Comparison of ENCODE assay signal across 25 mouse cellular contexts in the genomic region with DNA sequence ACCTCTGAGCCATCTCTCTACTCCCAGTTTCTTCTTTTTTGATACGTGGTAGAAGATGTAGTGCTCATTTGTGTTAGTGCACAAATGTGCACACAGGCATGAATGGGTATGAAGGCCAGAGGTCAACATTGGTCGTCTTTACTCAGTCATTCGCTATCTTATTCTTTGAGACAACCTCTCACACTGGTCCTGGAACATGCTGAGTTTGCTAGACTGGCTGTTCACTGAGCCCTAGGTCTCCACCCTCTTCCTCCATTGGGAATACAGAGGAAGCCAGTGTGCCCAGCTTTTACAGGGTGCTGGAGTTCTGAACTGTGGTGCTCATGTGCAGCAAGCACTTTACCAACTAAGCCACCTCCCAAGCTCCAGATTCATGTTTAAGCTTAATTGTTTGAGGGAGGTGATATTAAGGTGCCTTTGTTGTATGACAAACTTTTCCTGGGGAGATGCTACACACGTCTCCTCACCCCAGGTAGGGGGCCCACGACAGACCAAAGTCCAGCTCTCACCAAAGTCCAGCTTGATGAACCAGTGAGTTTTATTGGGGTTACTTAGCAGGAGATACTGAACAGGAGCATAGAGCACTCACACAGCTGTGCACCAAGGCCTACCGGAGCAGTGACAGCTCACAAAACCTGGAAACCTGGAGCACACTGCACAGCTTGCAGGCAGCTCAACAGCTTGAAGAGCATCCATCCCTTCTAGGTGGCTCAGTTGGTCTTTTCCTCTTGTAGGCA. TPM values are rescaled to one million over a fixed set of nuclear protein-coding genes. Genes with fewer than 3 reads are reported as not detected.
DNase-seq lines count a peak whose midpoint lies in the region; ATAC-seq and TF ChIP-seq lines count a peak whose summit lies in the region.
"Had no signal": no experiment of that assay in that cellular context is flagged by ENCODE, and none has a peak within 500 bp of the region (broad histone marks: within the 10 kb centered on the region; RNA-seq: fewer than 3 reads in every experiment).

No protein-coding gene starts in this region.

- DNase-seq in heart, adult 11 months = peak; percentile 90
- DNase-seq in heart, adult 18-20 months = no peak
- DNase-seq in kidney, adult 2 months = peak; percentile 55
- no peak for DNase-seq in layer of hippocampus, postnatal 14 days (ENCODE audit: low spot score in 2 of 2)
- DNase-seq: adrenal gland, postnatal 10 days; adrenal gland, postnatal 36 days; cerebellum, adult 18-20 months; cerebellum, adult 9-10 months; cerebellum, postnatal 14 days; gastrocnemius, postnatal 10 days; gastrocnemius, postnatal 36 days; heart, postnatal 10 days; heart, postnatal 36 days had no signal

- WGBS in kidney, adult 2 months = 64% methylated on average over 6 of the region's 6 CpGs
- WGBS in kidney, embryonic 15.5 days = 86% methylated on average over 6 of the region's 6 CpGs
- WGBS in intestine, embryonic 15.5 days = 55% methylated on average over 6 of the region's 6 CpGs
- 33% methylated on average over 6 of the region's 6 CpGs for WGBS in small intestine, adult 2 months
- 58% methylated on average over 6 of the region's 6 CpGs for WGBS in liver, embryonic 12.5 days (ENCODE audit: insufficient replicate concordance)

- H3K9ac ChIP-seq in kidney, embryonic 15.5 days = no peak overlapping the region
- H3K9ac ChIP-seq in intestine, embryonic 15.5 days = no peak overlapping the region
- no peak overlapping the region for H3K9ac ChIP-seq in liver, embryonic 12.5 days
- H3K9ac ChIP-seq: forebrain, embryonic 13.5 days; heart, embryonic 12.5 days; heart, embryonic 15.5 days; hindbrain, embryonic 13.5 days had no signal

- peaks cover 18% of the 10 kb centered on the region for H3K4me1 ChIP-seq in kidney, adult 2 months (ENCODE audit: control insufficient read depth, insufficient read depth, low read length)
- peaks cover 13% of the 10 kb centered on the region for H3K4me1 ChIP-seq in kidney, embryonic 15.5 days
- H3K4me1 ChIP-seq in intestine, embryonic 15.5 days (replicated peaks) = no peaks in the 10 kb centered on the region
- peaks cover 24% of the 10 kb centered on the region for H3K4me1 ChIP-seq in small intestine, adult 2 months (ENCODE audit: control insufficient read depth, insufficient read depth, insufficient read length, low read length)
- peaks cover 10% of the 10 kb centered on the region for H3K4me1 ChIP-seq in liver, embryonic 12.5 days

- TF ChIP-seq CTCF in kidney, adult 2 months (conservative IDR thresholded peaks at IDR 0.05; ENCODE audit: insufficient read depth, insufficient read length, low read depth, low read length) = no peak
- TF ChIP-seq CTCF in small intestine, adult 2 months (IDR thresholded peaks at IDR 0.05; ENCODE audit: extremely low read depth, insufficient read length, insufficient replicate concordance, low read depth, low read length) = no peak

- H3K9me3 ChIP-seq in kidney, embryonic 15.5 days (replicated peaks) = no peaks in the 10 kb centered on the region
- H3K9me3 ChIP-seq in intestine, embryonic 15.5 days = no peaks in the 10 kb centered on the region
- H3K9me3 ChIP-seq in liver, embryonic 12.5 days (replicated peaks) = no peaks in the 10 kb centered on the region
- H3K9me3 ChIP-seq: forebrain, embryonic 10.5 days; forebrain, embryonic 13.5 days; heart, embryonic 12.5 days; heart, embryonic 15.5 days; hindbrain, embryonic 10.5 days; hindbrain, embryonic 13.5 days had no signal

- H3K4me2 ChIP-seq in kidney, embryonic 15.5 days = no peak overlapping the region
- peak overlapping the region; percentile 9; the same call in 1 of the 2 replicates for H3K4me2 ChIP-seq in intestine, embryonic 15.5 days (replicated peaks)
- no peak overlapping the region for H3K4me2 ChIP-seq in liver, embryonic 12.5 days
- H3K4me2 ChIP-seq: forebrain, embryonic 13.5 days; heart, embryonic 12.5 days; heart, embryonic 15.5 days; hindbrain, embryonic 13.5 days had no signal

- ATAC-seq in kidney, embryonic 15.5 days (replicated peaks; ENCODE audit: low FRiP score) = no peak
- peak; percentile 82 for ATAC-seq in intestine, embryonic 15.5 days
- ATAC-seq in liver, embryonic 12.5 days = no peak
- ATAC-seq: activated CD4-positive, CD25-positive, alpha-beta regulatory T cell, adult 4 months; forebrain, embryonic 13.5 days; forebrain, embryonic 16.5 days had no signal

- no peaks in the 10 kb centered on the region for H3K36me3 ChIP-seq in kidney, adult 2 months (ENCODE audit: control insufficient read depth, insufficient read depth, low read length)
- no peaks in the 10 kb centered on the region for H3K36me3 ChIP-seq in kidney, embryonic 15.5 days
- H3K36me3 ChIP-seq in intestine, embryonic 15.5 days = no peaks in the 10 kb centered on the region
- no peaks in the 10 kb centered on the region for H3K36me3 ChIP-seq in small intestine, adult 2 months (ENCODE audit: control insufficient read depth, insufficient read depth, low read length)
- no peaks in the 10 kb centered on the region for H3K36me3 ChIP-seq in liver, embryonic 12.5 days
- H3K36me3 ChIP-seq: forebrain, embryonic 10.5 days; heart, embryonic 12.5 days; heart, embryonic 15.5 days; hindbrain, embryonic 10.5 days; hindbrain, embryonic 13.5 days had no signal

- no peak for TF ChIP-seq POLR2A in kidney, adult 2 months (IDR thresholded peaks at IDR 0.05; ENCODE audit: low read depth, low read length)
- TF ChIP-seq POLR2A in small intestine, adult 2 months (IDR thresholded peaks at IDR 0.05; ENCODE audit: low read depth, low read length) = no peak

- H3K27ac ChIP-seq in kidney, adult 2 months (ENCODE audit: insufficient read depth, low read depth, low read length) = no peak overlapping the region
- H3K27ac ChIP-seq in kidney, embryonic 15.5 days = no peak overlapping the region
- peak overlapping the region; percentile 49; the same call in 1 of the 2 replicates for H3K27ac ChIP-seq in intestine, embryonic 15.5 days
- peak overlapping the region; percentile 92 for H3K27ac ChIP-seq in small intestine, adult 2 months (ENCODE audit: insufficient read depth, low read depth, low read length)
- H3K27ac ChIP-seq in liver, embryonic 12.5 days = no peak overlapping the region
- H3K27ac ChIP-seq: forebrain, embryonic 10.5 days; forebrain, embryonic 13.5 days; heart, embryonic 15.5 days; hindbrain, embryonic 10.5 days; hindbrain, embryonic 13.5 days had no signal

- no peaks in the 10 kb centered on the region for H3K27me3 ChIP-seq in kidney, adult 2 months (replicated peaks; ENCODE audit: control insufficient read depth, insufficient read depth, low read length)
- peaks cover 24% of the 10 kb centered on the region; the same call in 1 of the 2 replicates for H3K27me3 ChIP-seq in kidney, embryonic 15.5 days
- H3K27me3 ChIP-seq in intestine, embryonic 15.5 days (replicated peaks) = no peaks in the 10 kb centered on the region
- no peaks in the 10 kb centered on the region for H3K27me3 ChIP-seq in small intestine, adult 2 months (ENCODE audit: control insufficient read depth, insufficient read depth, low read length)
- H3K27me3 ChIP-seq in liver, embryonic 12.5 days (replicated peaks) = peaks cover 42% of the 10 kb centered on the region
- H3K27me3 ChIP-seq: heart, embryonic 12.5 days; heart, embryonic 15.5 days had no signal

- no peak overlapping the region for H3K4me3 ChIP-seq in kidney, adult 2 months (ENCODE audit: insufficient read depth, low read depth, low read length)
- no peak overlapping the region for H3K4me3 ChIP-seq in kidney, embryonic 15.5 days (replicated peaks)
- no peak overlapping the region for H3K4me3 ChIP-seq in intestine, embryonic 15.5 days (replicated peaks)
- no peak overlapping the region for H3K4me3 ChIP-seq in small intestine, adult 2 months (ENCODE audit: low read depth, low read length)
- no peak overlapping the region for H3K4me3 ChIP-seq in liver, embryonic 12.5 days
- H3K4me3 ChIP-seq: forebrain, embryonic 10.5 days; forebrain, embryonic 13.5 days; heart, embryonic 12.5 days; heart, embryonic 15.5 days; hindbrain, embryonic 10.5 days; hindbrain, embryonic 13.5 days had no signal

RNA-seq across cellular contexts. Expression of gene Tdrd7, which starts 12.0 kb away (rescaled TPM):
- total RNA-seq in heart, adult 18-20 months (2021) = 10 to 100 TPM; 11.0 to 12.3 TPM
- polyA plus RNA-seq in kidney, adult 2 months (2012; rRNA removed) = 13.2 and 19.1 TPM in 2 replicates
- polyA plus RNA-seq in kidney, embryonic 15.5 days (2015; fragmentation: Nextera tagmentation; extraction: Ambion mirVana) = 17.7 and 19.3 TPM in 2 replicates
- 27.1 and 29.0 TPM in 2 replicates for polyA plus RNA-seq in intestine, embryonic 15.5 days (2015; fragmentation: Nextera tagmentation; extraction: Ambion mirVana)
- polyA plus RNA-seq in small intestine, adult 2 months (2012; rRNA removed) = 8.7 and 21.9 TPM in 2 replicates
- polyA plus RNA-seq in liver, embryonic 12.5 days (2016; fragmentation: Nextera tagmentation; extraction: Ambion mirVana) = 6.5 and 9.8 TPM in 2 replicates
- total RNA-seq in layer of hippocampus, postnatal 14 days (2021) = 10 to 100 TPM; 25.9 to 26.2 TPM

Comparison
In these comparisons a context has a peak if more than half of its experiments do, and no peak if none do; other contexts are left out.
1. DNase-seq: peak in heart, adult 11 months (single experiment) and kidney, adult 2 months (single experiment); none in heart, adult 18-20 months (0 of 2) and layer of hippocampus, postnatal 14 days (0 of 2).
2. H3K27ac ChIP-seq: peak in intestine, embryonic 15.5 days (single experiment) and small intestine, adult 2 months (single experiment); none in kidney, adult 2 months (single experiment), kidney, embryonic 15.5 days (single experiment) and liver, embryonic 12.5 days (single experiment).